Mouse (Mus musculus): ENCODE measurements around the gene Atp1b2. TPM values are rescaled to one million over a fixed set of nuclear protein-coding genes. Genes with fewer than 3 reads are reported as not detected.
A peak's percentile ranks its signal among the peaks of the same experiment; 100 is the strongest.
"Not testable (repeated sequence)": the region's sequence is repeated elsewhere in the genome, so short reads cannot be mapped to it uniquely, and the experiment has no call there.

Atp1b2 gene
- 100 to 1,000 TPM; 347 to 393 TPM for total RNA-seq (2021)
- long read RNA-seq, experiment 1, transcript Atp1b2-201 (7 exons, 2,842 nt): major isoform, 578 of 635 reads
- long read RNA-seq, experiment 1, transcript Atp1b2-204 (6 exons, 711 nt): minor isoform, 10 of 635 reads
- long read RNA-seq, experiment 1, partial matches to known transcripts: 19 of 635 reads
- long read RNA-seq, experiment 1, other reads (novel, unspliced or antisense): 27 of 635 reads
- long read RNA-seq, experiment 2, transcript Atp1b2-204 (6 exons, 711 nt): minor isoform, 11 of 504 reads
- long read RNA-seq, experiment 2, transcript Atp1b2-201 (7 exons, 2,842 nt): major isoform, 451 of 504 reads
- long read RNA-seq, experiment 2, partial matches to known transcripts: 9 of 504 reads
- long read RNA-seq, experiment 2, other reads (novel, unspliced or antisense): 31 of 504 reads

- peak; percentile 74 for DNase-seq (ENCODE audit: low spot score)
Measured at GRCm38 (mm10) chr11:69605726-69606490, at the start of gene Atp1b2. Gene Atp1b2, minus strand, starts transcription at chr11:69605942.

- no peak for DNase-seq (ENCODE audit: low spot score)
Measured at GRCm38 (mm10) chr11:69654760-69655159, 49.0 kb upstream of the Atp1b2 start.

- no peak for DNase-seq (ENCODE audit: low spot score)
Measured at GRCm38 (mm10) chr11:69653399-69653798, 47.7 kb upstream of the Atp1b2 start.

DNA sequence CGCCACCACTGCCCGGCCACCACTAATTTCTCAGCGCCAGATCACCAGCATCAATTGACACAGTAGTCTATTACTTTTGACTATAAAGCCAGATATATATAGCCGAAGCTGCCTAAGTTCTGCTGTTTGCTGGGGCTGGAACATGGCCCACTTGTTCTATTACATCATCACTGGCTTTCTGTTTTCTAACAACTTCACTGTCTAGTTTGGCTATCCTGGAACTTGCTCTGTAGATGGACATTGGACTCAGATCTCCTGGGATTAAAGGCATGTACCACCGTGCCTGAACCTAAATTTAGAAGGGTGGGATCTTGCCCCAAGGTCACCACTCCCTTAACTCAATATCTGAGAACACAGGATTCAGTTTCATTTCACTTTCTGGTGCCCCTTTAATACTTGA is 40.1 kb upstream of the Atp1b2 start:
- no peak for DNase-seq (ENCODE audit: low spot score)

DNA sequence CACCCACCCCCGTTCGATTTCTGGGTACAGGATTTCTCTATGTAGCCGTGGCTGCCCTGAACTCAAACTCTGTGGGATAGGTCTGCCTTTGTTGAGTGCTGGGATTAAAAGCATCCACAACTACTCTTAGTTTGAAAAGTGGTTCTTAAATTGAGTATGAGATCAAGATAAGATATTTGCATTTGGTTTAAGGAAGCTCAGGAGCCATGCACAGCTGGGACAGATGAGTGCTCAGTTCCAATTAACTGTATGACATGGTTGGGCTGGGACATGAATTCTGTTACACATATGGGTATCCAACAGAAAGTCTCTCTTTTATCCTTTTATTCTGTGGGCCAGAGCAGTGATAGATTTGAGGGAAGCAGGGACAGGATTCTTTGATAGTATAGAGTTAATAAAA is 29.7 kb upstream of the Atp1b2 start:
- no peak for DNase-seq (ENCODE audit: low spot score)

DNA sequence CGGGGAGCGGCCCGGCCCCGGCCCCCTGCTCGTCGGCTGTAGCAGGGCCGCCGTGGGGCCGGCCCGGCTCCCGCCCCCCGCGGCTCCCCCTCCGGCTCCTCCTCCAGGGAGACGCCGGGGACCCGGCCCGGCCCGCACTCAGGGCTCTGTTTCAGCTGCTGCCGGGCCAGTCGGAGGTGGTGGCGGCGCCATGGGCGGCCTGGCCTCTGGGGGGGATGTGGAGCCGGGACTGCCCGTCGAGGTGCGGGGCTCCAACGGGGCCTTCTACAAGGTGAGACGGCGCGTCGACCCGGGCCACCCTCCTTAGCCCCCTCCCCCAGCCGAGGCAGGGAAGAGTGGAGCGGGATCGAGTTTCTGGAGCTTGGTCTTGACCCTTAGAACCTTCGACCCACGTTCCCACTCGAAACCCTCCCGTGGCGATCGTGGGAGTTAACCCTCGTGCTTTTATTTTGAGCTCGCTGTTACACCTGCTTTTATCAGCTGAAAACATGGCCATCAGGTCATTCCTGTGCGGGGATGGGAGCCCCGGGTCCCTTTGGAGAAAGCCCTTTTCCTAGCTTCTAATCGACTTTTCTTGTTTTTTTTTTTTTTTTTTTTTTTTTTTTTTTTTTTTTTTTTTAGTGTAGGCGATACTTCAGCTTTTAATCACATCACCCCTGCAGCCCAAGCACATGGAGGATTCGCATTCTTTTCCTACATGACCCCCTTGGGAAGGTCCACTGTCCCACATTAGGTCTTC is 27.6 kb upstream of the Atp1b2 start:
- peak; percentile 41 for DNase-seq (ENCODE audit: low spot score)

- DNase-seq (ENCODE audit: low spot score): peak; percentile 100
Measured at GRCm38 (mm10) chr11:69632284-69633089, 26.7 kb upstream of the Atp1b2 start, which contains the start of gene Fxr2. Gene Fxr2, plus strand, starts transcription at chr11:69632990.

DNA sequence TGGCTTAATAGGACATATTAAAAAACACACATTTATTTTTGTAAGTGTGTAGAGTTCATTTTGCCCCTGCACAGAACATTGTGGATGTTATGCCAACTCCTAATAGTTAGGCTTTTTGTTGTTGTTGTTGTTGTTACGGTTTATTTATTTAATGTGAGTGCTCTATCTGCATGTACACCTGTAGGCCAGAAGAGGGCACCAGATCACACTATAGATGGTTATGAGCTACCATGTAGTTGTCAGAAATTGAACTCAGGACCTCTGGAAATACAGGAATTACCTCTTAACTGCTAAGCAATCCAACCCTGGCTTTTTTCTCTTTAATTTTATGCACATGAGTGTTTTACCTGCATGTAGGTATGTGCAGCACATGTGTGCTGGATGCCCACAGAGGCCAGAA is 24.1 kb upstream of the Atp1b2 start:
- DNase-seq (ENCODE audit: low spot score): no peak

DNA sequence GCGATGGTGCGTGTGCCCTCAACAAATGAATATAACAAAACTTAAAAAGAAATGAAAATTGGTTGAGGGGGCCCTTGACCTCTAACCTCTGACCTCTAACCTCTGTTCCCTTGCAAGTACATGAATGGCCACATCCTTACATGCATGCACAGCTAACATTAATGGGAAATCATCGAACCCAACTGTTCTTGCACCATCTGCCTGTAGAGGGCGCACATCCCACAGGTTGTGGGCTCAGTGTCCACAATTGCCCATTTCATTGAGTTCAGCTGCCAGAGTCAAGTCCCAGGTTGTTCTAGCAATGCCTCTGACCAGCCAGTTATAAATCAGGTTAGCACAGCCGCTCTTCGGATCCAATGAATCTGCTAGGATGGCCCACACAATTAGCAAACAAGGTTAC is 22.5 kb upstream of the Atp1b2 start:
- DNase-seq (ENCODE audit: low spot score): peak; percentile 68

DNA sequence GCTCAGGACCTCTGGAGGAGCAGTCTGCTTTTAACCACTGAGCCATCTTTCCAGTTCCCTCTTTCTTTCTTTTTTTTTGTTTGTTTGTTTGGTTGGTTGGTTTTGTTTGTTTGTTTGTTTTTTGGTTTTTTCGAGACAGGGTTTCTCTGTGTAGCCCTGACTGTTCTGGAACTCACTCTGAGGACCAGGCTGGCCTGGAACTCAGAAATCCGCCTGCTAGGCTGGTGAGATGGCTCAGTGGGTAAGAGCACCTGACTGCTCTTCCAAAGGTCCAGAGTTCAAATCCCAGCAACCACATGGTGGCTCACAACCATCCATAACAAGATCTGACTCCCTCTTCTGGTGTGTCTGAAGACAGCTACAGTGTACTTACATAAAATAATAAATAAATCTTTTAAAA is 18.6 kb upstream of the Atp1b2 start:
- not testable (repeated sequence) for DNase-seq (ENCODE audit: low spot score)

DNA sequence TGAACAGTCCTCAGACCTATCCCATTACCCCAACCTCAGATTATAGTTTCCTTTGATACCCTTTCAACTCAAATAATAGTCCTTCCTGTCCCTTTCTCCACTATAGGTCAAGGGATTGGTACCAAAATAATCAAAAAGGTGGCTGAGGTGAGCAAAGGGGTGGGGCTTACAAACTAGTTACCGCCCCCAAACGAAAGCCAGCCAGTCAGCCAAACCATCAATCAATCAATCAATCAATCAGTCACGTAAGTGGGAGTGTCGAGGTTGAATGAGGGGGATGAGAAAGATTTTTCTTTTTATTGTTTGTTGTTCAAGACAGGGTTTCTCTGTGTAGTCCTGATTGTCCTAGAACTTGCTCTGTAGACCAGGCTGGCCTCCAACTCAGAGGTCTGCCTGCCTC is 17.3 kb upstream of the Atp1b2 start:
- DNase-seq (ENCODE audit: low spot score): no peak

- DNase-seq (ENCODE audit: low spot score): no peak
Measured at GRCm38 (mm10) chr11:69622406-69622805, 16.7 kb upstream of the Atp1b2 start.

- DNase-seq (ENCODE audit: low spot score): peak; percentile 45
Measured at GRCm38 (mm10) chr11:69621571-69622268, 16.0 kb upstream of the Atp1b2 start, which contains the start of gene Sat2. Gene Sat2, plus strand, starts transcription at chr11:69622024.

DNA sequence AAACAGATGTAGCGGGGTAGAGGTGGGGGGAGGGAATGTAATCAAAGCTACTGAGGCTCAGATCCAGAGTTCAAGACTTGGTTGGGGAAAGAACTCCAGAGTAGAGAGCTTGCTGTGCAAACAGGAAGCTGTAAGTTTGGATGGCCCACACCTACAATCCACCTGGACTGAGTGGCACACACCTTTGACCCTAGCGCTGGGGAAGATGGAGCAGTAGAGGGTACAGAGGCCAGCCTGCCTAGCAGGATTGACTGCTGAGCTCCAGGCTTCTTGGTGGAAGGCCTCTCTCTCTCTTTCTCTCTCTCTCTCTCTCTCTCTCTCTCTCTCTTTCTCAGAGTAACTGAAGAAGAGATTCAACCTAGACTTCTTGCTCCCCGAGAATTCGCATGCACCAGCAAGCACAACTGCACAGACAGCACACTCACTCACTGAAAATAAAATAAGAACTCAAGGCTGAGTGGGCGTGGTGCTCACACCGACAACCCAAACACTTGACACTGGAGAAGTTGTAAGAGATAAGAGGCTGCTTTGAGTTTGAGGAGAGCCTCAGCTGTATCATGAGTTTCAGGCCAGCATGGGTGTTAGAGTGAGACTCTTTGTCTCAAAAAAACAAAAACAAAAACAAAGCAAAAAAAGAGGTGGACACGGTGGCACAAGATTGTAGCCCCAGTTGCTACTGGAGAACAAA is 14.8 kb upstream of the Atp1b2 start:
- no peak for DNase-seq (ENCODE audit: low spot score)

- no peak for DNase-seq (ENCODE audit: low spot score)
Measured at GRCm38 (mm10) chr11:69617805-69618204, 12.1 kb upstream of the Atp1b2 start, which contains the start of gene Shbg. Gene Shbg, minus strand, starts transcription at chr11:69617905.

- DNase-seq (ENCODE audit: low spot score): peak; percentile 50
Measured at GRCm38 (mm10) chr11:69616781-69617180, 11.0 kb upstream of the Atp1b2 start.

- DNase-seq (ENCODE audit: low spot score): not testable (repeated sequence)
Measured at GRCm38 (mm10) chr11:69614257-69614588, 8.5 kb upstream of the Atp1b2 start.

DNA sequence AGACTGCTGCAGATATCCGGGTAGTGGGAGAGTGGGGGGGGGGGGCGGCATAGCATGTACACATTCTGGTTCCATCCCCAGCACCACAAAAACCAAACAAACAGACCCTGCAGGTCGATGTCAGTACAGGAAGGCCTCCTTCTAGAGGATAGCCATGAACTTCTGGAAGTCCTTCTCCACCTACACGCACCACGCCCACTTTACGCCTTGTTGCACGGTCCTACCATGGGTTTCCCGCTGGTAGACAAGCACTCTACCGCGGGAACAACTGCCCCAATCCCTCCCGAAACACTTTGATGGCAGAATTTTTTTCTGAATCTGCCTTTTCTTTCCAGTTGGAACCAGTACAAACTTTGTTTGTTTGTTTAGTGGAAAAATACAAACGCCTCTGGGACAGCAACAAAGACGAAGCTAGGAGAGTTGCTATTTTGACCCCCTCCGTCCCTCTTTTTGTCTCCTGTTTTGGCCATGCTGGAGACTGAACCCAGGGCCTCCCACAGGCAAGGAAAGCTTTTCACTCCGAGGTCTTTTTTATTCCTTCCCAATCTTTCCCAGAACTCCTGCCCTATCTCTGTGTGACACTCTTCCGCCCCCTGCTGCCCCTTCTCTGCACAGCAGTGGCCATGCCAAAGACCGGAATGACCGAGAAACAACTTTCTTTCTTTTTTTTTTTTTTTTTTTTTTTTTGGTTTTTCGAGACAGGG is 8.0 kb upstream of the Atp1b2 start:
- DNase-seq (ENCODE audit: low spot score): peak; percentile 89

- no peak for DNase-seq (ENCODE audit: low spot score)
Measured at GRCm38 (mm10) chr11:69610899-69611298, 5.2 kb upstream of the Atp1b2 start.
